Mouse (Mus musculus) right cerebral cortex, postnatal 25 days (tissue): ENCODE measurements around the gene Ubxn11.
"Not testable (repeated sequence)": the region's sequence is repeated elsewhere in the genome, so short reads cannot be mapped to it uniquely, and the experiment has no call there.

Experiments used
- DNase-seq: peaks from one replicate; pipeline ENCODE4 v3.0.0; 2022

The Ubxn11 gene

GRCm38 (mm10) chr4:134120192-134120805, 17.9 kb downstream of the Ubxn11 start:
- no peak for DNase-seq

GRCm38 (mm10) chr4:134120916-134121315, 18.5 kb downstream of the Ubxn11 start:
- no peak for DNase-seq

- DNase-seq: no peak
These were observed 19.2 kb downstream of the Ubxn11 start for GRCm38 (mm10) chr4:134121571-134121970.

GRCm38 (mm10) chr4:134122281-134122680, 19.9 kb downstream of the Ubxn11 start:
- no peak for DNase-seq

GRCm38 (mm10) chr4:134123147-134123546, 20.8 kb downstream of the Ubxn11 start:
- no peak for DNase-seq

- peak; percentile 89 for DNase-seq
These were observed 21.5 kb downstream of the Ubxn11 start for GRCm38 (mm10) chr4:134123680-134124551.

- DNase-seq: no peak
These were observed 23.2 kb downstream of the Ubxn11 start for GRCm38 (mm10) chr4:134125383-134126060.

GRCm38 (mm10) chr4:134126300-134127120, 24.1 kb downstream of the Ubxn11 start:
- DNase-seq: peak; percentile 31

- peak; percentile 75 for DNase-seq
These were observed 24.7 kb downstream of the Ubxn11 start for GRCm38 (mm10) chr4:134127121-134127455.

GRCm38 (mm10) chr4:134127793-134128192, 25.4 kb downstream of the Ubxn11 start:
- DNase-seq: no peak

GRCm38 (mm10) chr4:134128221-134128982, 26.0 kb downstream of the Ubxn11 start, which contains the start of gene Sh3bgrl3:
TSS of gene Sh3bgrl3 (minus strand) at chr4:134128789.
- DNase-seq: peak; percentile 91

GRCm38 (mm10) chr4:134128983-134129362, 26.6 kb downstream of the Ubxn11 start:
- no peak for DNase-seq

- no peak for DNase-seq
These were observed 27.1 kb downstream of the Ubxn11 start for GRCm38 (mm10) chr4:134129482-134129881.

GRCm38 (mm10) chr4:134132117-134132516, 29.7 kb downstream of the Ubxn11 start:
- DNase-seq: no peak

- no peak for DNase-seq
These were observed 30.2 kb downstream of the Ubxn11 start for GRCm38 (mm10) chr4:134132519-134133095.

- no peak for DNase-seq
These were observed 34.0 kb downstream of the Ubxn11 start for GRCm38 (mm10) chr4:134136280-134136926.

- no peak for DNase-seq
These were observed 36.5 kb downstream of the Ubxn11 start for GRCm38 (mm10) chr4:134138857-134139256.

GRCm38 (mm10) chr4:134144297-134144696, 41.9 kb downstream of the Ubxn11 start:
- DNase-seq: not testable (repeated sequence)

- no peak for DNase-seq
These were observed 47.0 kb downstream of the Ubxn11 start for GRCm38 (mm10) chr4:134149389-134149788.

GRCm38 (mm10) chr4:134152112-134152511, 49.7 kb downstream of the Ubxn11 start:
- no peak for DNase-seq

GRCm38 (mm10) chr4:134153656-134154055, 51.3 kb downstream of the Ubxn11 start:
- DNase-seq: no peak
